8 mouse cellular contexts compared by ENCODE assay signal in genomic region chr7:19746426-19747201, GRCm38 (mm10). TPM values are rescaled to one million over a fixed set of nuclear protein-coding genes. Genes with fewer than 3 reads are reported as not detected.
DNase-seq lines count a peak whose midpoint lies in the region; ATAC-seq lines count a peak whose summit lies in the region.

No protein-coding gene starts in this region.

- H3K9ac ChIP-seq in heart, embryonic 13.5 days: peak overlapping the region; percentile 96
- peak overlapping the region; percentile 36; the same call in 1 of the 2 replicates for H3K9ac ChIP-seq in intestine, embryonic 15.5 days
- peak overlapping the region; percentile 93 for H3K9ac ChIP-seq in neural tube, embryonic 13.5 days

- WGBS in heart, embryonic 13.5 days: 19% methylated on average over 6 of the region's 6 CpGs
- 31% methylated on average over 6 of the region's 6 CpGs for WGBS in intestine, embryonic 15.5 days
- WGBS in neural tube, embryonic 13.5 days: 33% methylated on average over 6 of the region's 6 CpGs

- peaks cover 19% of the 10 kb centered on the region for H3K36me3 ChIP-seq in heart, embryonic 13.5 days
- H3K36me3 ChIP-seq in intestine, embryonic 15.5 days: peaks cover 3% of the 10 kb centered on the region; the same call in 1 of the 2 replicates
- peaks cover 17% of the 10 kb centered on the region for H3K36me3 ChIP-seq in neural tube, embryonic 13.5 days

- no peaks in the 10 kb centered on the region for H3K9me3 ChIP-seq in heart, embryonic 13.5 days
- no peaks in the 10 kb centered on the region for H3K9me3 ChIP-seq in intestine, embryonic 15.5 days
- no peaks in the 10 kb centered on the region for H3K9me3 ChIP-seq in neural tube, embryonic 13.5 days

- H3K27ac ChIP-seq in heart, embryonic 13.5 days (replicated peaks): peak overlapping the region; percentile 93
- H3K27ac ChIP-seq in intestine, embryonic 15.5 days: peak overlapping the region; percentile 97
- H3K27ac ChIP-seq in neural tube, embryonic 13.5 days (replicated peaks): peak overlapping the region; percentile 54; the same call in 1 of the 2 replicates

- DNase-seq in heart, postnatal 4 days: no peak
- DNase-seq in R1 (ENCODE audit: low read depth, low spot score): peak; percentile 46
- no peak for DNase-seq in lung, adult 18-20 months

- no peaks in the 10 kb centered on the region for H3K27me3 ChIP-seq in heart, embryonic 13.5 days (replicated peaks)
- H3K27me3 ChIP-seq in intestine, embryonic 15.5 days (replicated peaks): no peaks in the 10 kb centered on the region
- no peaks in the 10 kb centered on the region for H3K27me3 ChIP-seq in neural tube, embryonic 13.5 days

- H3K4me3 ChIP-seq in heart, embryonic 13.5 days: peak overlapping the region; percentile 84
- peak overlapping the region; percentile 94 for H3K4me3 ChIP-seq in intestine, embryonic 15.5 days (replicated peaks)
- peak overlapping the region; percentile 85 for H3K4me3 ChIP-seq in neural tube, embryonic 13.5 days

- H3K4me1 ChIP-seq in heart, embryonic 13.5 days: peaks cover 74% of the 10 kb centered on the region
- peaks cover 56% of the 10 kb centered on the region for H3K4me1 ChIP-seq in intestine, embryonic 15.5 days (replicated peaks)
- peaks cover 55% of the 10 kb centered on the region for H3K4me1 ChIP-seq in neural tube, embryonic 13.5 days (replicated peaks)

- peak overlapping the region; percentile 91 for H3K4me2 ChIP-seq in heart, embryonic 13.5 days
- peak overlapping the region; percentile 78 for H3K4me2 ChIP-seq in intestine, embryonic 15.5 days (replicated peaks)
- H3K4me2 ChIP-seq in neural tube, embryonic 13.5 days: peak overlapping the region; percentile 90

- no peak for ATAC-seq in heart, embryonic 13.5 days (ENCODE audit: extremely low read depth, insufficient number of reproducible peaks, low FRiP score, low TSS enrichment)
- ATAC-seq in intestine, embryonic 15.5 days: no peak
- no peak for ATAC-seq in neural tube, embryonic 13.5 days (ENCODE audit: low read depth)
- no peak for ATAC-seq in frontal cortex, adult (ENCODE audit: low TSS enrichment)
- ATAC-seq in megakaryocyte, adult 5-6 weeks (ENCODE audit: poor library complexity, severe bottlenecking): no peak

RNA-seq across cellular contexts. Expression of gene Nectin2, which starts 3.7 kb away (rescaled TPM):
- 89.3 and 89.4 TPM in 2 replicates for polyA plus RNA-seq in heart, embryonic 13.5 days (2015; fragmentation: Nextera tagmentation; extraction: Ambion mirVana)
- 10 to 100 TPM; 41.7 to 45.4 TPM for total RNA-seq in heart, postnatal 4 days (2021)
- polyA plus RNA-seq in intestine, embryonic 15.5 days (2015; fragmentation: Nextera tagmentation; extraction: Ambion mirVana): 148 and 154 TPM in 2 replicates
- polyA plus RNA-seq in neural tube, embryonic 13.5 days (2015; fragmentation: Nextera tagmentation; extraction: Ambion mirVana): 54.6 and 56.2 TPM in 2 replicates
- total RNA-seq in megakaryocyte, adult 5-6 weeks (2015): 0.51 and 0.78 TPM in 2 replicates
- total RNA-seq in megakaryocyte, adult 5-6 weeks (2017): 0.37 and 0.66 TPM in 2 replicates

RNA-seq across cellular contexts. Expression of gene Bcam, which starts 24.2 kb away (rescaled TPM):
- polyA plus RNA-seq in heart, embryonic 13.5 days (2015; fragmentation: Nextera tagmentation; extraction: Ambion mirVana): 223 and 250 TPM in 2 replicates
- total RNA-seq in heart, postnatal 4 days (2021): 100 to 1,000 TPM; 263 to 285 TPM
- 76.9 and 79.4 TPM in 2 replicates for polyA plus RNA-seq in intestine, embryonic 15.5 days (2015; fragmentation: Nextera tagmentation; extraction: Ambion mirVana)
- polyA plus RNA-seq in neural tube, embryonic 13.5 days (2015; fragmentation: Nextera tagmentation; extraction: Ambion mirVana): 14.2 and 16.6 TPM in 2 replicates
- total RNA-seq in megakaryocyte, adult 5-6 weeks (2015): not detected in 2 replicates
- total RNA-seq in megakaryocyte, adult 5-6 weeks (2017): 0.29 TPM in 1 of 2 replicates, not detected in the other

RNA-seq across cellular contexts. Expression of gene Tomm40, which starts 31.4 kb away (rescaled TPM):
- polyA plus RNA-seq in heart, embryonic 13.5 days (2015; fragmentation: Nextera tagmentation; extraction: Ambion mirVana): 128 and 146 TPM in 2 replicates
- 100 to 1,000 TPM; 147 to 153 TPM for total RNA-seq in heart, postnatal 4 days (2021)
- polyA plus RNA-seq in intestine, embryonic 15.5 days (2015; fragmentation: Nextera tagmentation; extraction: Ambion mirVana): 208 and 215 TPM in 2 replicates
- polyA plus RNA-seq in neural tube, embryonic 13.5 days (2015; fragmentation: Nextera tagmentation; extraction: Ambion mirVana): 117 and 134 TPM in 2 replicates
- 17.0 and 19.6 TPM in 2 replicates for total RNA-seq in megakaryocyte, adult 5-6 weeks (2015)
- total RNA-seq in megakaryocyte, adult 5-6 weeks (2017): 8.6 and 12.6 TPM in 2 replicates

RNA-seq across cellular contexts. Expression of gene Apoe, which starts 47.6 kb away (rescaled TPM):
- polyA plus RNA-seq in heart, embryonic 13.5 days (2015; fragmentation: Nextera tagmentation; extraction: Ambion mirVana): 480 and 561 TPM in 2 replicates
- total RNA-seq in heart, postnatal 4 days (2021): 100 to 1,000 TPM; 198 to 213 TPM
- polyA plus RNA-seq in intestine, embryonic 15.5 days (2015; fragmentation: Nextera tagmentation; extraction: Ambion mirVana): 296 and 325 TPM in 2 replicates
- 408 and 440 TPM in 2 replicates for polyA plus RNA-seq in neural tube, embryonic 13.5 days (2015; fragmentation: Nextera tagmentation; extraction: Ambion mirVana)
- total RNA-seq in megakaryocyte, adult 5-6 weeks (2015): 104 and 106 TPM in 2 replicates
- total RNA-seq in megakaryocyte, adult 5-6 weeks (2017): 609 and 642 TPM in 2 replicates

RNA-seq across cellular contexts. Expression of gene Cblc, which starts 50.0 kb away (rescaled TPM):
- 0.59 and 0.68 TPM in 2 replicates for polyA plus RNA-seq in heart, embryonic 13.5 days (2015; fragmentation: Nextera tagmentation; extraction: Ambion mirVana)
- not detected for total RNA-seq in heart, postnatal 4 days (2021)
- polyA plus RNA-seq in intestine, embryonic 15.5 days (2015; fragmentation: Nextera tagmentation; extraction: Ambion mirVana): 24.5 and 26.4 TPM in 2 replicates
- polyA plus RNA-seq in neural tube, embryonic 13.5 days (2015; fragmentation: Nextera tagmentation; extraction: Ambion mirVana): not detected in 2 replicates
- total RNA-seq in megakaryocyte, adult 5-6 weeks (2015): not detected in 2 replicates
- not detected in 2 replicates for total RNA-seq in megakaryocyte, adult 5-6 weeks (2017)

Comparison
In these comparisons a context has a peak if more than half of its experiments do, and no peak if none do; other contexts are left out.
1. H3K9ac ChIP-seq: peak in every context shown above with its lines; median percentile 96 in heart, embryonic 13.5 days; 93 in neural tube, embryonic 13.5 days; 36 in intestine, embryonic 15.5 days.